Mouse (Mus musculus) midbrain, embryonic 14.5 days (tissue): ENCODE data around the gene Ybx2. TPM values are rescaled to one million over a fixed set of nuclear protein-coding genes. Genes with fewer than 3 reads are reported as not detected.

Experiments used
- ATAC-seq: fragments of 200-750 bp; cut with Nextera tagmentation; 2 replicates; pipeline ENCODE4 v1.8.0; 2017; ENCODE audit warnings: moderate number of reproducible peaks, moderate library complexity; ENCODE audit not compliant: low FRiP score, low TSS enrichment
- DNase-seq: peaks from one replicate; pipeline ENCODE4 v3.0.0-alpha.2; 2015
- H3K27ac ChIP-seq: fragments of 300-500 bp; sonication (generic); replicated peaks from 2 replicates; pipeline ENCODE4 v1.5.1; 2014; ENCODE audit warnings: mild to moderate bottlenecking, low read depth, low read length, moderate library complexity
- H3K27me3 ChIP-seq: fragments of 300-500 bp; sonication (generic); 2 replicates; pipeline ENCODE4 v1.6.1; 2014; ENCODE audit warnings: low read length, control low read depth, mixed read lengths; ENCODE audit not compliant: control insufficient read depth, insufficient read depth
- H3K36me3 ChIP-seq: fragments of 300-500 bp; sonication (generic); 2 replicates; pipeline ENCODE4 v1.6.1; 2014; ENCODE audit warnings: low read length, control low read depth; ENCODE audit not compliant: control insufficient read depth, insufficient read depth
- H3K4me1 ChIP-seq: fragments of 300-500 bp; sonication (generic); 2 replicates; pipeline ENCODE4 v1.6.1; 2014; ENCODE audit warnings: mild to moderate bottlenecking, antibody characterized with exemption, low read length, control low read depth; ENCODE audit not compliant: control insufficient read depth, insufficient read depth
- H3K4me2 ChIP-seq: fragments of 300-500 bp; sonication (generic); 2 replicates; pipeline ENCODE4 v1.6.1; 2014; ENCODE audit warnings: mild to moderate bottlenecking, low read length, moderate library complexity
- H3K4me3 ChIP-seq: fragments of 300-500 bp; sonication (generic); replicated peaks from 2 replicates; pipeline ENCODE4 v1.5.1; 2014; ENCODE audit warnings: low read depth, low read length
- H3K9ac ChIP-seq: fragments of 300-500 bp; sonication (generic); replicated peaks from 2 replicates; pipeline ENCODE4 v1.6.1; 2014; ENCODE audit warnings: mild to moderate bottlenecking, low read length, moderate library complexity
- H3K9me3 ChIP-seq: fragments of 300-500 bp; sonication (generic); 2 replicates; pipeline ENCODE4 v1.6.1; 2016; ENCODE audit warnings: low read length, control low read depth, mixed read lengths; ENCODE audit not compliant: control insufficient read depth
- WGBS: fragments of 180-500 bp; shearing (Covaris S2); extraction: QIAGEN DNeasy Blood & Tissue Kit; methylation state at CpG from one replicate; pipeline ENCODE4 v1.1.7; 2014; 5-methylcytosine and 5-hydroxymethylcytosine counted together
- polyA plus RNA-seq: library from polyadenylated mRNA; unstranded; fragments of >200 nt; fragmentation: Nextera tagmentation; extraction: Ambion mirVana; gene quantifications from 2 replicates; pipeline ENCODE4 v1.2.1, GENCODE M21; 2014

The Ybx2 gene
- polyA plus RNA-seq, 1 experiment from 2014 or later = 4.3 TPM

DNA sequence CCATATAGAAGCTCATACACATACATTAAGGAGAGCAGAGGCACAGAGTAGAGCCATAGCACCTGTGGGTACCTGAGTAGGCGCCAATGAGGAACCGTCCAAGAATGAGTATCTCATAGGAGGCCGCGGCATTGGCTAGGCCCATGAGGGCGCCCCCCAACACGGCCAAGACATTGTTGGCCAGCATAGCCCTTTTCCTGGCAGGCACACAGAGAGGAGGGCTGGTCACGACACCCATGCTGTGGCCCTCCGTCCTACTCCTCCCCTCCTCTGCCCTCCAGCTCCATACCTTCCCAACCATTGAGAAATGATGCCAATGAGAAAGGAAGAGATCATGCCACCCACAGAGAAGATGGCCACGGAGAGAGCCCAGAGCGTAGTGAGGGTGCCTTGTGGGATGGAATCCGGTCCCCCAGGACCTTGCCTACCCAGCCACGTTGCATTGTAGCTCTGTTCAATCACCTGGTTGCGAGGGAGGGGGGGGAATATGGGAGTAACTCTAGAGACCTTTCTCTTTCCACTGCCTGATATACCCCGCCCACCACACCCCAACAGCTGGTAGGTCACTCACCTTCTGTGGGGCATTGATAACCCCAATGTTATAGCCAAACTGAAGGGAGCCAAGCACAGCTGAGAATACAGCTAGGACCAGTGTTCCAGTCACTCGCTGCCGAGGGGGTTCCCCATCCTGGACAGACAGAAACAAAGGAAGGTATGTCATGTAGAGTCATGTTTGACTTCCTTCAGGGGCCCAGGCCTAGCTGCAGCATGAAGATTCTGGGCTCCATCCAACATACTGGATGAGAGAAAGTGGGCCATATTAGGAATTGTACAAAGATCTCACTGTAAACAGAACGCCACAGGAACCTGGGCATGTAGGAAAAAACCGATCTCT lies 10.6 kb downstream of the Ybx2 start:
- Histone ChIP-seq H3K36me3 (0 out of 2 replicates have a peak, but pooled peaks cover 2% of the 10 kb centered on the region), H3K9ac (no peak overlapping the region), H3K4me1 (peaks cover 9% of the 10 kb centered on the region), H3K27ac (no peak overlapping the region), H3K4me3 (no peak overlapping the region), H3K9me3 (no peaks in the 10 kb centered on the region), H3K4me2 (no peak overlapping the region), H3K27me3 (peaks cover 5% of the 10 kb centered on the region; the same call in 1 of the 2 replicates)
- WGBS = 96% methylated on average over 18 of the region's 18 CpGs
- DNase-seq (no peak), ATAC-seq (no peak)

DNA sequence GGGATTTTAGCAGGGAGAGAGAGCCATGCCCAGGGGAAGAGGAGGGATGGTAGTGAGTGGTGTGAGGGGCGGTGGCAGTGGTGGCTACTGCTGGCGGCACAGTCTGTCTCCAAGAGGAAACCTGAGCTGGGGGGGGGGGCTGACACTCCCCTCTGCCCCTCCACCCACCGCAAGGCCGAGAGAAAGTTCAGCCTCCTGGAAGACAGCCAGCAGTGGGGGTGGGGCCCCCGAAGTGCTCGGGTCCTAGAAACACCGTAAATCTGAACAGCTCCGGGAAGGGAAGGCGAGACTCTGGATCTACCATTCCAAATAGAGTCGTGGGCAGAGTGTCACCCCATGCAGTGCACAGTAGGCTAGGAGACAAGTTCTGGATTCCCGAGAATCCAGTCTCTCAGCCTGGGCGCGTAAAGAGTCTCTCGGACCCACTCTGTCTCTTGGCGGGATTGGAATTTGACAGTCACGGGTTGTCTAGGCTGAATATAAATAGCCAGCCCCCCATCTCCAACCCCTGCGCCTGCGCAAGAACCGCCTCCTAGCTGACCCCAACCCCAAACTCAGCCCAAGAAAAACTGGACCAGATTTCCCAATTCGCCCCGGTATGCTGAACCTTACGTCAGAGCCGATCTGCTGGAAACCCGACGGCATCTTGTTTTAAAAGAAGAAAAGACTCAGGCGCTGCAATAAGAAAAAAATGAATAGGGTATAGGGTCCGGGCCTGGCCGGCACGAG lies 11.9 kb downstream of the Ybx2 start:
- H3K36me3 ChIP-seq = 0 out of 2 replicates have a peak, but pooled peaks cover 2% of the 10 kb centered on the region
- no peaks in the 10 kb centered on the region for H3K9me3 ChIP-seq
- H3K9ac ChIP-seq = peak overlapping the region; percentile 29; the same call in 1 of the 2 replicates
- no peak overlapping the region for H3K27ac ChIP-seq
- peak overlapping the region; percentile 41 for H3K4me3 ChIP-seq
- peaks cover 5% of the 10 kb centered on the region; the same call in 1 of the 2 replicates for H3K27me3 ChIP-seq
- DNase-seq (peak; percentile 47), ATAC-seq (peak; percentile 44; the same call in 1 of the 2 replicates)
- peak overlapping the region; percentile 56 for H3K4me2 ChIP-seq
- H3K4me1 ChIP-seq = peaks cover 9% of the 10 kb centered on the region
- 2% methylated on average over 29 of the region's 29 CpGs for WGBS

DNA sequence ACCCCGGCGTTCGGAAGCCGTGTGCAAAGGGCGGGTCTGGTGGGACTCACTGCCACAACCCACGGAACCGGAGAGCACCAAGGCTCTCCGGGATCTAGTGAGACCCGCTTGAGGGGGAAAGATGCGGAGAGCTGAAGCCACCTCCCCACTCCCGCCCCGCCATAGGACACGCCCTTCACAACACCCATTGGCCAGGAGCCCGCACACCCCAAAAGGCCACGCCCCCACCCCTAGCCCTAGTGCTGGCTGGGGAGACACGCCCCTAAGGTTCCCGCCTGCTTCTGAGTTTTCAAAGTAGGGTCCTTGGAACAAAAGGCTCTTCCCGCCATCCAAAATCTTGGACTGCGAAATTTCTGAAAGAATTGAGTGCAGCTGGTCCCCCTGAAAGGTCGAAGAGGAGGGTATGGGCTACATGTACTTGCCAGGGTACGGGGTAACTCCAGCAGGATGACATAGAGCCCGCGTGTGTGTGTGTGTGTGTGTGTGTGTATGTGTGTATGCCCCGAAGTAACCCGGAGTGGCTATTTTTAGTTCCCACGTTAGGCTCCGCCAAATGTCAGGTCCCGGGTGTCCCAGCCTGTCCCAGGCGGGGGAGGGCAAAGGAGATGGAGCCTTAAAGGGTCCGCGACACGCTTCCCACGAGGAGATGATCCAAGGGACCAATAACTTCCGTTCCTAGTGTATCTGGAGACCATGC lies 12.6 kb downstream of the Ybx2 start, which contains the start of gene Slc2a4:
Gene Slc2a4, minus strand, starts transcription at position 123 of the 697 bp plus-strand sequence.
- Histone ChIP-seq H3K9ac (peak within 1 kb of the TSS; percentile 29; the same call in 1 of the 2 replicates), H3K27me3 (peaks cover 5% of the 10 kb centered on the region; the same call in 1 of the 2 replicates), H3K4me1 (peaks cover 9% of the 10 kb centered on the region), H3K4me3 (peak within 1 kb of the TSS; percentile 41), H3K36me3 (0 out of 2 replicates have a peak, but pooled peaks cover 2% of the 10 kb centered on the region), H3K27ac (0 out of 2 replicates have a peak within 1 kb of the TSS, but pooled peaks have one; percentile 13), H3K9me3 (no peaks in the 10 kb centered on the region), H3K4me2 (peak within 1 kb of the TSS; percentile 56)
- 0% methylated on average over 34 of the region's 34 CpGs for WGBS
- DNase-seq = peak; percentile 91
- peak; percentile 92 for ATAC-seq

DNA sequence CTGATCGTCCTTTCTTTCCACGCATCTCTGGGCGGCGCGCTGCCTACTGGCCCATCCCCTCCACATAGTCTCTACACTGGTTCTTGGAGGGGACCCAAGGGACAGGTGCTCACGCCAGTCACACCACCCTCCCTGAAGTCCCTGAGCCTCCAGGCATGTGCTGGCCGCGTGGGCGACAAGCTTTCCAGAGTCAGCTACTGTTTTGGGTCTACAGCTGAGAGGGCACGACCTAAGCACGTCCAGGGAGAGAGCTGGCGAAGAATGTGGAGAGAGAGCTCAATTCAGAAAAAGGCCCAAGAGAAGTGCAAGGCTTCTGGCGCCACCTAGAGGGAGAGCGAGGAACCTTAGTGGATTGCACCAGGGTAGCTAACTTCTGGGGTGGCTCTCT lies 13.2 kb downstream of the Ybx2 start:
- H3K36me3 ChIP-seq = 0 out of 2 replicates have a peak, but pooled peaks cover 2% of the 10 kb centered on the region
- H3K4me1 ChIP-seq = peaks cover 9% of the 10 kb centered on the region
- no peak overlapping the region; the same call in 1 of the 2 replicates for H3K9ac ChIP-seq
- H3K27ac ChIP-seq = 0 out of 2 replicates have a peak overlapping the region, but pooled peaks have one; percentile 13
- peaks cover 5% of the 10 kb centered on the region; the same call in 1 of the 2 replicates for H3K27me3 ChIP-seq
- no peaks in the 10 kb centered on the region for H3K9me3 ChIP-seq
- H3K4me3 ChIP-seq = peak overlapping the region; percentile 41
- ATAC-seq (peak; percentile 51), DNase-seq (peak; percentile 89)
- H3K4me2 ChIP-seq = peak overlapping the region; percentile 56
- WGBS = 0% methylated on average over 14 of the region's 14 CpGs

DNA sequence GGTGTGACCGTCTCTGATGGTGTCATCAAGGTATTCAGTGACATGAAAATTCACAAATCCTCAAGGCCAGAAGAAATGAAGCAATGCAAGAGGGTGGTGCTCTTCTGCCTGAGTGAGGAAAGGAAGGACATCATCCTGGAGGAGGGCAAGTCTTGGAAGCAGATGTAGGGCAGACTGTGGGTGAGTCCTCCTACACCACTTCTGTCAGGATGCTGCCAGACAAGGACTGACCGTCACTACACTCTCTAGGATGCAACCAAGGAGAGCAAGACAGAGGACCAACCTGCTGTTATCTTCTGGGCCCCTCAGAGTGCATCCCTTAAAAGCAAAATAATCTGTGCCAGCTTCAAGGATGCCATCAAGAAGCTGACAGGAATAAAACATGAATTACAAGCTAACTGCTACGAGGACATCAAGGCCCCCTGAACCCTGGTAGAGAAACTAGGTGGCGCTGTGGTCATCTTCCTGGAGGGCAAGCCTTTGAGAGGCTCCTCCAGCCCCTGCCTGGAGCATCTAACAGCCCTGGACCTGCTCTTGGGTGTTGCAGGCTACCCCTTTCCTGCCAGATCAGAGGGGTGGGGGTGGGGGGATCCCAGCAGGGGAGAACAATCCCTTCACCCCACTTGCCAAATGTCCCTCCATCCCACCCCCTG lies 15.3 kb downstream of the Ybx2 start:
- H3K27ac ChIP-seq = no peak overlapping the region
- 50% methylated on average over 4 of the region's 4 CpGs for WGBS

DNA sequence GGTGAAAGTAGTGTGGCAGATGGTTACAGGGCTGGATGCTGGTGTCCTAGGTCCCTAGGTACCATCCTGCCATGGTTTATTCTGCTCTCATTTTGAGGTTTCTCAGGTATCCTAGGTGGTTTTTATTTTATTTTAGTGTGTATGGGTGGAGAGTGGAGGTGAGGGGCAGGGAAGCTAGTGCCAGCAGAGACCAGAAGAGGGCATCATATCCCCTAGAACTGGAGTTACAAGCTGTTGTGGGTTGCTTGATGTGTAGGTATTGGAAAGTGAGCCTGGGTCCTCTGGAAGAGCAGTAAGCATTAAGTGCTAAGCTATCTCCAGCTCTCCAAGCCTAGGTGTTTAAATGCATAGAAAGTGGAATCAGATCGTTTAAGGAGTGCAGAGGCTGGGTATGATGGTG lies 16.7 kb downstream of the Ybx2 start:
- ATAC-seq = no peak
- Histone ChIP-seq H3K36me3 (no peaks in the 10 kb centered on the region), H3K27ac (no peak overlapping the region), H3K4me2 (no peak overlapping the region), H3K9me3 (no peaks in the 10 kb centered on the region), H3K27me3 (peaks cover 5% of the 10 kb centered on the region; the same call in 1 of the 2 replicates), H3K9ac (no peak overlapping the region), H3K4me1 (peaks cover 9% of the 10 kb centered on the region), H3K4me3 (no peak overlapping the region)
- DNase-seq = no peak
- WGBS = 31% methylated on average over 1 of the region's 1 CpGs

More for the DNA sequence above, 15.3 kb downstream of the Ybx2 start:
- no peak for ATAC-seq
- peaks cover 5% of the 10 kb centered on the region; the same call in 1 of the 2 replicates for H3K27me3 ChIP-seq
- no peak overlapping the region for H3K4me3 ChIP-seq
- peak; percentile 4 for DNase-seq
- H3K36me3 ChIP-seq = no peaks in the 10 kb centered on the region
- no peak overlapping the region for H3K9ac ChIP-seq
- H3K4me2 ChIP-seq = no peak overlapping the region
- H3K9me3 ChIP-seq = no peaks in the 10 kb centered on the region
- H3K4me1 ChIP-seq = peaks cover 9% of the 10 kb centered on the region

DNA sequence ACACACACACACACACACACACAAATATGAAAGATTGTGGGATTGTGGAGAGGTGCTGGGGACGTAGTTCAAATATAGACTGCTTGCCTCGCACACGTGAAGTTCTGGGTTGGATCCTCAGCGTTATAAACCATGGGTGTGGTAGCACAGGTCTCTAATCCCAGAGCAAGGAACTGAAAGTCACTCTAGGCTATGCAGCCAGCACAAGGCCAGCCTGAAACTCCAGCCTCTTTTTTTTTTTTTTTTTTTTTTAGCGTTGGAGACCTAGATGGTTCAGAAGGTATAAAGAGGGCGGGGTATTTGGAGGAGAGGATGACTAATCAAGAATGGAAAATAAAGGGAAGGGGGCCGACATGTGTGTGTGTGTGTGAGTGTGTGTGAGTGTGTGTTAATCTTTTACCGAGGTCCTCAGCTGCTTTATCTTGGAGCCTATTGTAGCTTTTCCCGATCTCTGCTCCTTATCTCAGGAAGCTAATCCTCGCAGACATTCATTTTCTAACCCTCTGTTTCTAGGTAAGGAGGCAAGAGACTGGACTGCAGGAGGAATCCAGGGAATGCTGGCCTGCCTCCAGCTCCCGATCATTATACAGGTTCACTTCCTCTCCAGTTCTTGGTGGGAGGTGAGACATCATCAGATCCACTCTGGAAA lies 17.8 kb downstream of the Ybx2 start:
- Histone ChIP-seq H3K27ac (no peak overlapping the region), H3K9ac (no peak overlapping the region), H3K9me3 (no peaks in the 10 kb centered on the region), H3K4me3 (no peak overlapping the region), H3K27me3 (no peaks in the 10 kb centered on the region), H3K36me3 (no peaks in the 10 kb centered on the region), H3K4me1 (peaks cover 5% of the 10 kb centered on the region; the same call in 1 of the 2 replicates), H3K4me2 (no peak overlapping the region)
- 68% methylated on average over 11 of the region's 11 CpGs for WGBS
- DNase-seq (no peak), ATAC-seq (no peak)
